Mouse (Mus musculus) kidney, embryonic 14.5 days (tissue): ENCODE results near the gene Hk3. TPM values are rescaled to one million over a fixed set of nuclear protein-coding genes. Genes with fewer than 3 reads are reported as not detected.

Experiments
- ATAC-seq: fragments of 200-750 bp; cut with Nextera tagmentation; 2 replicates; pipeline ENCODE4 v1.8.0; 2017; ENCODE audit warnings: moderate number of reproducible peaks, mild to moderate bottlenecking, moderate TSS enrichment, moderate library complexity; ENCODE audit not compliant: low FRiP score, low TSS enrichment
- H3K27ac ChIP-seq: fragments of 300-500 bp; sonication (generic); 2 replicates; pipeline ENCODE4 v1.5.1; 2014; ENCODE audit warnings: low read depth, mild to moderate bottlenecking, low read length, moderate library complexity, mixed read lengths
- H3K27me3 ChIP-seq: fragments of 300-500 bp; sonication (generic); 2 replicates; pipeline ENCODE4 v1.6.1; 2014; ENCODE audit warnings: mild to moderate bottlenecking, low read length; ENCODE audit not compliant: control insufficient read depth, insufficient read depth
- H3K36me3 ChIP-seq: fragments of 300-500 bp; sonication (generic); 2 replicates; pipeline ENCODE4 v1.6.1; 2014; ENCODE audit warnings: low read length, mixed read lengths; ENCODE audit not compliant: control insufficient read depth, insufficient read depth
- H3K4me1 ChIP-seq: fragments of 300-500 bp; sonication (generic); 2 replicates; pipeline ENCODE4 v1.6.1; 2014; ENCODE audit warnings: low read length, mixed read lengths; ENCODE audit not compliant: control insufficient read depth, insufficient read depth
- H3K4me2 ChIP-seq: fragments of 300-500 bp; sonication (generic); replicated peaks from 2 replicates; pipeline ENCODE4 v1.6.1; 2014; ENCODE audit warnings: low read depth, mild to moderate bottlenecking, low read length
- H3K4me3 ChIP-seq: fragments of 300-500 bp; sonication (generic); 2 replicates; pipeline ENCODE4 v1.5.1; 2014; ENCODE audit warnings: mild to moderate bottlenecking, low read length
- H3K9ac ChIP-seq: fragments of 300-500 bp; sonication (generic); 2 replicates; pipeline ENCODE4 v1.6.1; 2014; ENCODE audit warnings: low read depth, mild to moderate bottlenecking, low read length, moderate library complexity
- H3K9me3 ChIP-seq: fragments of 300-500 bp; sonication (generic); 2 replicates; pipeline ENCODE4 v1.6.1; 2016; ENCODE audit warnings: low read length; ENCODE audit not compliant: control insufficient read depth
- WGBS: fragments of 180-500 bp; shearing (Covaris S2); extraction: QIAGEN DNeasy Blood & Tissue Kit; methylation state at CpG from one replicate; pipeline ENCODE4 v1.1.7; 2014; 5-methylcytosine and 5-hydroxymethylcytosine counted together
- polyA plus RNA-seq: library from polyadenylated mRNA; unstranded; fragments of >200 nt; fragmentation: Nextera tagmentation; extraction: Ambion mirVana; gene quantifications from 2 replicates; pipeline ENCODE4 v1.2.1, GENCODE M21; 2014

The Hk3 gene
- polyA plus RNA-seq, 1 experiment from 2014 or later: 0.83 TPM

DNA sequence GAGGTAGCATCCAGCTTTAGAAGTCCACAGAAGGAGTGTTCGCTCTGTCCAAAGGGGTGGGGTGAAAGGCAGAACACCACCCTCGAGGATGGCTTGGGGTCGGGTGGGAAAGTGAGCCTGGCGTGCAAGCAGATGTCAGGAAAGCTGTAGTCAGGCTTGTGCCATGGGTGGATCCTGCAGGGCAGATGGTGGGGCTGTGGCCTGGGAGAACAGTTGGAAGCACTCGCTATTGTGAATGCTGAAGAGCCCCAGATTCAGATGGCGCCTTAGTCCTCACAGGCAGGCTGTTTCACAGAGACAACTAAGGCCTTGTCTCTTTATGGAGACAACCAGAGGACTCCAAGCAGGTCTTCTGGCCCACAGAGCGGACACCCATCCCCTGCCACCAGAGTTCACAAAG is 29.0 kb downstream of the Hk3 start:
- Histone ChIP-seq H3K36me3 (no peaks in the 10 kb centered on the region), H3K9ac (no peak overlapping the region), H3K4me3 (no peak overlapping the region), H3K27ac (no peak overlapping the region), H3K27me3 (no peaks in the 10 kb centered on the region), H3K4me2 (no peak overlapping the region), H3K9me3 (no peaks in the 10 kb centered on the region), H3K4me1 (peaks cover 8% of the 10 kb centered on the region; the same call in 1 of the 2 replicates)
- no peak for ATAC-seq
- WGBS: 87% methylated on average over 7 of the region's 7 CpGs

DNA sequence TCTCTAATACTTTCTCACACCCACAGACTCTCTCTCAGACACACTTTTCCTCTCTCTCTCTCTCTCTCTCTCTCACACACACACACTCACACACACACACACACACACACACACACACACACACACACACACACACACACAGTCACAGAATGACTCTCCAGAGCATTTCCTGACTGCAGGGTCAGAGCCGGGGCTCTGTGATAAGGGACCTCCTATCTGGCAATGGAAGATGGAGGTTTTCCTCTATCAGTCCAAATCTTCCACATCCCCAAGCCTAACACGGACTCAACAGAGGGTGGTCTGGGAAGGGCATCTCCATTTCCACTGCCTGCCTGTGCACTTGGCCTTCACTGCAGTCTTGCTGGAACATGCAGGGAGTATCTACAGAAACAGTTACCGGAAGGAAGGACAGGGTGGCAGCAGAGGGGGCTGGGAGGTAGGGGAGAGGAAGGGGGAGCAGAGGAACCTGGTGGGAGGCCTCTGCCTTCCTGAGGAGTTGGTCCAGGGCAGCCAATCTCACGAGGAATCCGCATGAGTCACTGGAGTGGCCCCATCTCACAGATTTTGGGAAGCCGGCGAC is 32.9 kb downstream of the Hk3 start:
- peaks cover 9% of the 10 kb centered on the region; the same call in 1 of the 2 replicates for H3K4me1 ChIP-seq
- no peak overlapping the region for H3K4me2 ChIP-seq
- H3K27ac ChIP-seq: no peak overlapping the region
- H3K9ac ChIP-seq: no peak overlapping the region
- WGBS: 45% methylated on average over 7 of the region's 7 CpGs
- no peak for ATAC-seq
- H3K4me3 ChIP-seq: no peak overlapping the region
- no peaks in the 10 kb centered on the region for H3K9me3 ChIP-seq
- H3K36me3 ChIP-seq: no peaks in the 10 kb centered on the region
- no peaks in the 10 kb centered on the region for H3K27me3 ChIP-seq

DNA sequence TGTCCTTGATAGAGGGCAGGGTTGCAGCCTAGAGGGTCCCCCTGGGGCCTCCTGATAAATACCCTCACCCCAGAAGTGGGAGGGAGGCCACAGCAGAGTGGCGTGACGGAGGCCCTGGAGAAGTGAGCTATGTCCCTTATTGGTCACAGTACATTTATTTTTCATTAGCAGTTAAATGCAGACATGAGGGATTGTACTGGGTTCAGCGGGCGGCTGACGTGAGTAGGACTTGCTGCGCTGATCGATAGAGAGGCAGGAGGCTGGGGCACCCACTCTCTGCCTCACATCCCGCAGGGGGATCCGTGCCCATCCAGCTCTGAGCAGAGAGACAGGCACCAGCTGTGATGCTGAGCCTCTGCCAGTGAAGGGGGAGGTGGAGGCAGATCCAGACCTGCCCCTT is 33.8 kb downstream of the Hk3 start:
- H3K4me1 ChIP-seq: peaks cover 9% of the 10 kb centered on the region; the same call in 1 of the 2 replicates

DNA sequence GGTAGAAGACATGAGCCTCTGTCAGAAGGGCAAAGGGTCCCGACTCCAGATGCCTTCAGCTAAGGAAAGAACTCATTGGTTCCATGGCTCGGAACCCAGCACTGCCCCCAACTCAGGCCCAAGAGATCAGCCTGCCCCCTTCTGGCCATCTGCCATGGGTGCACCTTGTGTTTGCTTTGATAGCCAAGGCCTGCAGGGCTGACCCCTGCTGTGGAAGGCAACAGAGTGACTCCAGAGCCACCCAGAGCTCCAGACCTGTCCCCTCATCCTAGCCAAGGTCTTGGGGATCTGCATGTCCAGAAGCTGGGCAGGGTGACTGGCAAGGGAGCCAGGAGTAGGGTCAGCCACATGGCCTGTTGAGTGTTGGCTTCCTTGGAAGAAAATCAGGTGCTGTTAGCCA is 37.6 kb downstream of the Hk3 start:
- H3K9me3 ChIP-seq: no peaks in the 10 kb centered on the region
- no peak for ATAC-seq
- no peak overlapping the region for H3K9ac ChIP-seq
- no peak overlapping the region for H3K4me2 ChIP-seq
- no peak overlapping the region for H3K4me3 ChIP-seq
- H3K36me3 ChIP-seq: no peaks in the 10 kb centered on the region
- H3K27me3 ChIP-seq: peaks cover 4% of the 10 kb centered on the region; the same call in 1 of the 2 replicates
- peaks cover 9% of the 10 kb centered on the region; the same call in 1 of the 2 replicates for H3K4me1 ChIP-seq
- H3K27ac ChIP-seq: no peak overlapping the region
- 55% methylated on average over 2 of the region's 2 CpGs for WGBS

More for the DNA sequence above, 33.8 kb downstream of the Hk3 start:
- H3K27me3 ChIP-seq: no peaks in the 10 kb centered on the region
- H3K27ac ChIP-seq: no peak overlapping the region
- no peak overlapping the region for H3K4me2 ChIP-seq
- no peaks in the 10 kb centered on the region for H3K36me3 ChIP-seq
- WGBS: 40% methylated on average over 9 of the region's 9 CpGs
- H3K4me3 ChIP-seq: no peak overlapping the region
- no peak; the same call in 1 of the 2 replicates for ATAC-seq
- H3K9ac ChIP-seq: no peak overlapping the region
- H3K9me3 ChIP-seq: no peaks in the 10 kb centered on the region

DNA sequence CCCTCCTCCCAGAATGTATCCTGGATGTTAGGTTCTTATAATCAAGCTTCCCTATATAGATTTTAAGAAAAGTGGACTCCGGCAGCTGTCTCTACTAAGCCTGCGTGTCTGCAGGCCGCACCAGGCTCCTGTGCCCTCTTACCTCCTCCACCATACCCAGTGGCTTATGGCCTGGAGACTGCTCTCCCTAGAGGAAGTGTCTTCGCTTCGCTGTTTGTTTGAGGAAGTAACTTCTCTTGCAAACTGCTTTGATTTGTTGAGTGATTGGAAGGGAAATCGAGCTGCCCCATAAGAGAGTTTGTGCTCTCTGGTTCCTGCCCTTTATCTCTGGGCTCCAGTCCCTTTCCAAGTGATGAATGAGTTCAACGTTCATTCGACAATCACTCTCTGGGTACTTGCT is 38.2 kb downstream of the Hk3 start:
- H3K4me3 ChIP-seq: no peak overlapping the region
- no peaks in the 10 kb centered on the region for H3K36me3 ChIP-seq
- H3K4me1 ChIP-seq: peaks cover 9% of the 10 kb centered on the region; the same call in 1 of the 2 replicates
- no peak overlapping the region for H3K4me2 ChIP-seq
- 79% methylated on average over 8 of the region's 8 CpGs for WGBS
- H3K27ac ChIP-seq: no peak overlapping the region
- H3K27me3 ChIP-seq: peaks cover 4% of the 10 kb centered on the region; the same call in 1 of the 2 replicates
- ATAC-seq: no peak
- H3K9me3 ChIP-seq: no peaks in the 10 kb centered on the region
- H3K9ac ChIP-seq: no peak overlapping the region

DNA sequence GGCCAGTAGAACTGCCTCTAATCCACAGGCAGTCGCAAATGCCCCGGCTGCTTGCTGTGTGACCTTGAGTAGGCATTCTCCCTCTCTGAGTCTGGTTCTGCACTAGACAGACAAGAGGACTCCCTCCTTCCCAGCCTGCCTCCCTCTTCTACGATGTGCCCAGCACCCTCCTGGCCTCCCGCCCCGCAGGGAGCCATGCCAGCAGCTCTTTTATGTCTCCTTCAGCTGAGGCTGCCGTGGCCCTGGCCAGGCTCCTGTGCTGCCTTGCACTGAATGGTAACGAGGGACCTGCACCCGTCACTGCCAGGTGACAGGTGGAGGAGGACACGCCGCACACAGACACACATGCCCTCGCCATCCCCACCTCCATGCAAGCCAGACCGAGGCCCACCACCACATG is 40.2 kb downstream of the Hk3 start:
- H3K27me3 ChIP-seq: peaks cover 4% of the 10 kb centered on the region; the same call in 1 of the 2 replicates
- H3K9me3 ChIP-seq: no peaks in the 10 kb centered on the region
- H3K9ac ChIP-seq: no peak overlapping the region
- H3K4me2 ChIP-seq: no peak overlapping the region
- H3K4me1 ChIP-seq: no peaks in the 10 kb centered on the region
- H3K36me3 ChIP-seq: no peaks in the 10 kb centered on the region
- H3K4me3 ChIP-seq: no peak overlapping the region
- ATAC-seq: no peak
- H3K27ac ChIP-seq: no peak overlapping the region
- 67% methylated on average over 12 of the region's 12 CpGs for WGBS

DNA sequence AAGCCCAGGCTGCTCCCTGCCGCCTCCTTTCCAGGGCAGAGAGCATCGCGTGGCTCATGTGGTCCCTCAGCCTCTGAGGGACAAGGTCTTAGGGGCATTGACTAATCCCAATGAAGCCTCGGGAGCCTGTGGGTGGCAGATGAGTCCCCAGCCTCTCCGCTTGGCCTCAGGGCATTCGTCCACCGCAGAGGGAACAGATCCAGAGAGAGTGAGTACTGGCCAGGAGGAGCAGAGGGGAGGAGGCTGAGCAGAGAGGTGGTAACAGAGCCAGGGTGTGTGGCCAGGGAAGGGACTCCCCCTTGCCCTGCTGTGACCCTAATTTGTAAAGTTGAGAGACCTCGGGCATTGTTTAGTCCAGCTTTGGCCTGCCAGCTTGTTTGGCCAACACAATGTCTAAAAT is 42.4 kb downstream of the Hk3 start:
- 65% methylated on average over 8 of the region's 8 CpGs for WGBS
- Histone ChIP-seq H3K4me2 (no peak overlapping the region), H3K27ac (no peak overlapping the region), H3K4me1 (no peaks in the 10 kb centered on the region), H3K9ac (no peak overlapping the region), H3K4me3 (no peak overlapping the region), H3K36me3 (no peaks in the 10 kb centered on the region), H3K9me3 (no peaks in the 10 kb centered on the region), H3K27me3 (peaks cover 4% of the 10 kb centered on the region; the same call in 1 of the 2 replicates)
- ATAC-seq: no peak

DNA sequence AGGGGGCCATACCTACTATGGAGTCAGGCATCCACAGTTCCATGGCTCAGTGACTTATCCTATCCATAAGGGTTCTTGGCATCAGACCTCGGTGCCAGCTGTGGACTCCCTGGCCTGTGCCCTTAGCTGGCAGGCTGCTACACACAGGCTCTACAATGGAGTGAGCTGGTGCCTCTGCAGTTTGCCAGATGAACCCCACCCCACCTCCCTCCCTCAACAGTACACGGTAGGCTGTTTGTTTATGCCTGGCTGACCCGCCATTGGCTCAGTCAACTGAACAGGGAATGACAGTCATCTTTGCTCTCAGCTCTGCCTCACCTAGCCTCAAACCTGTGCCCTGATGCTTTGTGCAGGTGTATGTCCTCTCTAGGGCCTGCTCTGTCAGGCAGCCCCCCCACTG is 45.6 kb downstream of the Hk3 start:
- Histone ChIP-seq H3K4me2 (no peak overlapping the region), H3K27ac (no peak overlapping the region), H3K4me3 (no peak overlapping the region), H3K36me3 (no peaks in the 10 kb centered on the region), H3K9me3 (no peaks in the 10 kb centered on the region), H3K9ac (no peak overlapping the region), H3K4me1 (no peaks in the 10 kb centered on the region), H3K27me3 (peaks cover 2% of the 10 kb centered on the region; the same call in 1 of the 2 replicates)
- ATAC-seq: no peak
- WGBS: 50% methylated on average over 3 of the region's 3 CpGs

DNA sequence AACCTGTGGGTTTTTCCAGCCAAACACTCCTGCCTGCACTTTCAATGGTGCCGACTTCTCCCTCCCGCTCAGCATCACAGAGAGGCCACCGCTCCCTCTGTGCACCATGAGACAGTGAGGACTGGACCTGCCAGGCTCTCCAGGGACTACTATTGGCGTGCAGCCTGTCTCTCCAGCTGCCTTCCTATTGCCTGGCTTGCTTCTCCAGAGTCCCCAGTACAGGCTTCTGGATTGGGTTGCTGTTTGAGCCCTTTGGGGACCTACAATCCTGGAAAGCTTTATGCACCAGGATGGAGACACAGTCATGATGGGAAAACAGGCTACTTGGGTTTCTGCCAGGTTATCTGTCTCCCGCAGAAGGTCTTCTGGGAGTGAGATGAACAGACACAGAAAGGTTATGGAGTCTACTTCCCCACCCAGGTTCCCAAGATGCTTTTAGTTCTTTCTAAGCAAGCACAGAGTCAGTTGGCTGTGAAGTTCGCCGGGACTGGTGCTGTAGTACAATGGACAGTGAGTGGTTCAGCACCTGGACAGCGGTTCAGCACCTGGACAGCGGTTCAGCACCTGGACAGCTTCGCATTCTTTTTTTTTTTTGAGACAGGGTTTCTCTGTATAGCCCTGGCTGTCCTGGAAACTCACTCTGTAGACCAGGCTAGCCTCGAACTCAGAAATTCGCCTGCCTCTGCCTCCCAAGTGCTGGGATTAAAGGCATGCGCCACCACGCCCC is 50.5 kb downstream of the Hk3 start:
- Histone ChIP-seq H3K4me3 (no peak overlapping the region), H3K27me3 (no peaks in the 10 kb centered on the region), H3K9ac (no peak overlapping the region), H3K4me2 (no peak overlapping the region), H3K27ac (no peak overlapping the region), H3K36me3 (no peaks in the 10 kb centered on the region), H3K4me1 (no peaks in the 10 kb centered on the region), H3K9me3 (no peaks in the 10 kb centered on the region)
- no peak for ATAC-seq
- 37% methylated on average over 14 of the region's 14 CpGs for WGBS
